In genomic region chrX:166327621-166328020, GRCm38 (mm10) we compare ENCODE assay signal across 15 mouse cellular contexts.
A peak's percentile ranks its signal among the peaks of the same experiment; 100 is the strongest.
DNase-seq lines count a peak whose midpoint lies in the region; ATAC-seq and TF ChIP-seq lines count a peak whose summit lies in the region.
"Had no signal": no experiment of that assay in that cellular context is flagged by ENCODE, and none has a peak within 500 bp of the region (broad histone marks: within the 10 kb centered on the region; RNA-seq: fewer than 3 reads in every experiment).

No protein-coding gene starts in this region.

- no peak overlapping the region for H3K4me3 ChIP-seq in layer of hippocampus, adult 2 months
- H3K4me3 ChIP-seq in forebrain, embryonic 13.5 days, result no peak overlapping the region
- no peak overlapping the region for H3K4me3 ChIP-seq in hindbrain, embryonic 14.5 days (replicated peaks; ENCODE audit: low read length)
- H3K4me3 ChIP-seq in neural tube, embryonic 13.5 days, result no peak overlapping the region
- H3K4me3 ChIP-seq: gastrocnemius, adult 2 months; megakaryocyte, embryonic 14.5 days; stomach, embryonic 15.5 days had no signal

- no peaks in the 10 kb centered on the region for H3K36me3 ChIP-seq in forebrain, embryonic 13.5 days (ENCODE audit: poor library complexity, severe bottlenecking)
- H3K36me3 ChIP-seq in hindbrain, embryonic 14.5 days (replicated peaks; ENCODE audit: control insufficient read depth, insufficient read depth), result no peaks in the 10 kb centered on the region
- H3K36me3 ChIP-seq in neural tube, embryonic 13.5 days, result no peaks in the 10 kb centered on the region
- H3K36me3 ChIP-seq: stomach, embryonic 15.5 days had no signal

- H3K4me1 ChIP-seq in forebrain, embryonic 13.5 days, result peaks cover 26% of the 10 kb centered on the region
- peaks cover 12% of the 10 kb centered on the region; the same call in 1 of the 2 replicates for H3K4me1 ChIP-seq in hindbrain, embryonic 14.5 days (replicated peaks; ENCODE audit: control insufficient read depth, insufficient read depth, low read length)
- peaks cover 20% of the 10 kb centered on the region for H3K4me1 ChIP-seq in neural tube, embryonic 13.5 days (replicated peaks)
- H3K4me1 ChIP-seq: stomach, embryonic 15.5 days had no signal

- intact Hi-C loops in heart, postnatal 25 days (cut with DNase I), result no loop called here

- no peak overlapping the region for H3K9ac ChIP-seq in forebrain, embryonic 13.5 days
- no peak overlapping the region for H3K9ac ChIP-seq in hindbrain, embryonic 14.5 days
- H3K9ac ChIP-seq in neural tube, embryonic 13.5 days, result no peak overlapping the region
- H3K9ac ChIP-seq: stomach, embryonic 15.5 days had no signal

- H3K27me3 ChIP-seq in forebrain, embryonic 13.5 days, result peaks cover 2% of the 10 kb centered on the region; the same call in 1 of the 2 replicates
- no peaks in the 10 kb centered on the region for H3K27me3 ChIP-seq in hindbrain, embryonic 14.5 days (ENCODE audit: control insufficient read depth, insufficient read depth, low read length)
- H3K27me3 ChIP-seq in neural tube, embryonic 13.5 days, result peaks cover 11% of the 10 kb centered on the region
- H3K27me3 ChIP-seq: stomach, embryonic 15.5 days had no signal

- WGBS in forebrain, embryonic 13.5 days, result 39% methylated on average over 5 of the region's 5 CpGs
- 52% methylated on average over 5 of the region's 5 CpGs for WGBS in hindbrain, embryonic 14.5 days
- 39% methylated on average over 5 of the region's 5 CpGs for WGBS in neural tube, embryonic 13.5 days

- no peak for DNase-seq in layer of hippocampus, adult 2 months (ENCODE audit: low spot score in 2 of 2)
- DNase-seq in layer of hippocampus, adult 18-20 months (ENCODE audit: low spot score in 2 of 2), result no peak
- no peak for DNase-seq in hindbrain, embryonic 14.5 days (ENCODE audit: low spot score)
- no peak for DNase-seq in cerebellum, postnatal 25 days
- DNase-seq in heart, postnatal 25 days (ENCODE audit: low spot score), result no peak
- no peak for DNase-seq in natural killer cell, adult 2 months (ENCODE audit: low spot score in 2 of 2)
- DNase-seq: cerebellum, adult 18-20 months; gastrocnemius, adult 2 months; lung, adult 18-20 months had no signal

- no peaks in the 10 kb centered on the region for H3K9me3 ChIP-seq in forebrain, embryonic 13.5 days (replicated peaks)
- no peaks in the 10 kb centered on the region for H3K9me3 ChIP-seq in hindbrain, embryonic 14.5 days (ENCODE audit: control insufficient read depth, low read length)
- H3K9me3 ChIP-seq in neural tube, embryonic 13.5 days, result no peaks in the 10 kb centered on the region
- H3K9me3 ChIP-seq: megakaryocyte, embryonic 14.5 days; stomach, embryonic 15.5 days had no signal

- no peak overlapping the region for H3K4me2 ChIP-seq in forebrain, embryonic 13.5 days
- H3K4me2 ChIP-seq in hindbrain, embryonic 14.5 days (replicated peaks), result no peak overlapping the region
- no peak overlapping the region for H3K4me2 ChIP-seq in neural tube, embryonic 13.5 days
- H3K4me2 ChIP-seq: heart, embryonic 11.5 days; stomach, embryonic 15.5 days had no signal

- 0 out of 2 replicates have a peak, but pooled peaks have one; percentile 13 for TF ChIP-seq CTCF in layer of hippocampus, adult 2 months (conservative IDR thresholded peaks at IDR 0.05)

- peak overlapping the region; percentile 87 for H3K27ac ChIP-seq in layer of hippocampus, adult 2 months
- peak overlapping the region; percentile 93 for H3K27ac ChIP-seq in forebrain, embryonic 13.5 days
- H3K27ac ChIP-seq in hindbrain, embryonic 14.5 days, result peak overlapping the region; percentile 86
- peak overlapping the region; percentile 86 for H3K27ac ChIP-seq in neural tube, embryonic 13.5 days (replicated peaks)
- H3K27ac ChIP-seq: gastrocnemius, adult 2 months; kidney, postnatal 0 days; stomach, embryonic 15.5 days had no signal

- 0 out of 2 replicates have a peak, but pooled peaks have one; percentile 16 for ATAC-seq in forebrain, embryonic 13.5 days
- ATAC-seq in hindbrain, embryonic 14.5 days (ENCODE audit: low FRiP score), result no peak
- no peak for ATAC-seq in neural tube, embryonic 13.5 days (ENCODE audit: low read depth)
